Mouse (Mus musculus) cerebellum, adult 18-20 months (tissue): ENCODE data around the gene Vangl2.

Experiments
- DNase-seq, 2 experiments: peaks; one replicate each; pipeline ENCODE4 v3.0.0; 2021

Vangl2 gene

DNA sequence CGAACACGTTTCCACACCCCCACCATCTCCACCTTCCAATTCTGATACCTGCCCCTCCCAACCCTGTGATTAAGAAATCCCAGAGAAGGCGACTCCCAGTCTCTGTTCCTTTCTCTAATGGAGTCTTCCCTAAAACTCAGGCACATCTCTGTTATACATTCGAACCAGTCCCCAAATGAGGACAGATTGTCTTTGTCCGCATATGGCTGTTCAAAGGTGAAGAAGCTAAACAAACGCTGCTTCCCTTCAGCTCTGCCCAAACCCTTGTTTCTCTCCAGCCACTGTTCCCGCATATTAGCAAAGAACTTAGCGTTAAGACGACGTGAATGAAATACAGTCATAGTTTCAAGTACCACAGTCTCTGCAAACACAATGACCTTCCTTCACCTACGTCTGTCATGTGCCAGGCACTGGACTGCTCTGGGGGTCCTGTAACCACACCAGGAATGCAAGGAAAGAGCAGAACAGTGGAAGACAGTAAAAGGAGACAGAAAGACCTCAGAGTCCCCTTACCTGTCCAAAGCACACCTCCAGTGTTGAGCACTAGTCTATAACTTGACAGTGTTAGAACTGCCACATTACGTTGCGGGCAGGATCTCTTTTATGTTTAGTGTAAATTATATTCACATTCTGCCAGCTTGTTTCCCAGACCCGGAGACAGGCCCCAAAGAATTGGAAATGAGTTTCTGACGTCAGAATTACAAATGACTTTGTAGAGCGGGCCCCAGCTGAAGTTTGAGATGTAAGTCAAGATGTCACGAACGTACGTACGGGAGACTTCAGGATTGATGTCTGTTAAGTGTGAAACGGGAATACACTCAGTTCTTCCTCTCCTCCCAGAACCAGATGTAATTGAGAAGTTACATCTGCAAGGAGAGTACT lies at the start of gene Vangl2:
TSS of gene Vangl2 (minus strand) at position 51 of the 882 bp plus-strand sequence.
- no peak for DNase-seq

DNA sequence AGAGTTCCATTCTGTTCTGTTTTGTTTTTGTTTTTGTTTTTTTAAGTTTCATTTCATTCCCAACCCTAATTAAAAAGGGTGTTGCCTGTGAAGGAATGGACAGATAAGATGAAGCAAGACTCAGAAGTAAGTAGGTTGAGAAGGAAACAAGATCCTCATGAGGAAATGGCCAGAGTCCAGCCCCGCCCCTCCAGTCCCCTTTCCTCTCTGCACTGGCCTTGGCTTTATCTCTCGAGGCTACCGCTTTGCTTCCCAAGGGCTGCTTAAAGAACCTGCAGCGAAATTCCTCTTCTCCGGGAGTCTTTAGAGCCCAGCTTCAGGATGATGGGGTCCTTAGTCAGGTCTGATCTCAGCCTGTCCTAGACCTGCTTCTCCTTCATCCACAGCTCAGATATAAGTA lies 49.7 kb upstream of the Vangl2 start:
- DNase-seq = no peak

DNA sequence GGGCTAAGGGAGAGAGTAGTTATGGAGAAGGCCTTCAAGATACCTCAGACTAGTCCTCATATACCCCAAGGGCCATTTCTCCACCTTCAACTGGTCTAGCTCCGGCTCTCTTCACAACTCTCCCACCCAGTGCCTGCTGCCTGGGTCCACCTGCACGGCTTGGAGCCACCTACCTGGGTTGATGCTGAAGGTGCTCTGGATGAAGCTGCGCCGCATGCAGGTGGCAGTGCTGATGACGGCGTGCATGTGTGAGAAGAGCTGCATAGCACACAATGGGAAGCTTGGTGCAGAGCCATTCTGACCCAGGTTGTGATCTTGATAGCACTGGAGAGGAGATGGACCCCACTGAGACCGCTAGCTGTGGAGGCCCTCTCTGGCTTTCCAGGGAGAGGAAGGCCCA lies 44.4 kb upstream of the Vangl2 start:
- no peak for DNase-seq

DNA sequence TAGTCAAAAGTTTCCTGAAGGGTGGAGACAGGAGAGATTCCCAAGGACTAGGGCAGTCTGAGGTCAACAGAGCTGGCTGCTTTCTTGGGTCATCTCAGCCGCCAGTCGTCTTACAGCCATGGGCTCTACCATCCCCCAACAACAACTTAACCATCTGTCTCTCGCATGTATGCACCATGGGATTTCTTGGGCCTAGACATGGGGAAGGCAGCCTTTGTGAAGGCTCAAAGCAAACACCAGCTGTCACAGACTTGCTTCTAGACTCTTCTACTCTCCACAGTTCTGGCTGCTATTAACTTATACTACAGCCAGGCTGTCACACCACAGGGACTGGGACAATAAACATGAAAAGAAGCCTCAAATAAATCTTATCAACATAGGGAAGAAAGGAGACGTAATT lies 43.3 kb upstream of the Vangl2 start:
- no peak for DNase-seq

DNA sequence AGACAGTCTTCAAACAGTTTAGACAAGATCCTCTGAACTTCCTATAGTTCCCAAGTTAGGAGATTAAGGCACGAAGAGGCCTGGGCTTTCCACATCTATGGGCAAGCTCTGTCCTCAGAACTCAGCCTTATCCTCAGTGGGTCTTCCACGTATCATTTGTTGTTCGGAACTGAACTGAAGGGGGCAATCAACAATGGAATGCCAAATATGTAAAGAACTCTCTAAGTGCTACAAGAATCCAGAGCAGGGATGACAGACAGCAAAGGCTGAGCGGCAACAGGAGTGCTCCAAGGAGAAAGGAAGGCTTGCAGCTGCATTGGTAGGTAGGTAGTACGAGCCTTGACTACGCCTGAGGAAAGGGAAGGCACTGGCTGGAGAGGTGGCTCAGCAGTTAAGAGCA lies 42.0 kb upstream of the Vangl2 start:
- DNase-seq = no peak

DNA sequence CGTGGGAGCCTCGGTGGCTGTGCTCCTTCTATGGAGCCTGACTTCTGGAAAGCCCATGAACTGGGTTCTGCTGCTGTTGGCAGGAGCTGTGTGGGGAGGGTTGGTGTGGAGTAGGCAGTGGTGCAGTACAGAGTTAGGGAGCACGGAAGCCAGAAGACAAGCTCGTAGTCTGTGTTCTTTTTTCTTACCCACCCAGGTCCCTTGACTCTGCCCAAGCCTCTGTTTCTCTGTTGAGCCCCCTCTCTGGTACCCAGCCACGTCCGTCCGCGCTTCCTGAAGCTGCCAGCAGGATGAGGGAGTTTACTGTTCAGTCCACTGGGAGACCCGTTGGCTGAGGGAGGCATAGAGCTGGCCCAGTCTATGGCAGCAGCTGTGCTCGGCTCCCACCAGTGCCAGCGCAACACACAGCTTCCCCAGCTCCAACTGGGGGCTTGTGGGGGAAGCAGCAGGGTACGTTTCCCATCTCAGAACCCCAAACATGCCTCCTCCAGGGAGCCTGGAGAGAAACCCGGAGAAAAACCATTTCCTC lies 36.4 kb upstream of the Vangl2 start:
- DNase-seq = no peak

DNA sequence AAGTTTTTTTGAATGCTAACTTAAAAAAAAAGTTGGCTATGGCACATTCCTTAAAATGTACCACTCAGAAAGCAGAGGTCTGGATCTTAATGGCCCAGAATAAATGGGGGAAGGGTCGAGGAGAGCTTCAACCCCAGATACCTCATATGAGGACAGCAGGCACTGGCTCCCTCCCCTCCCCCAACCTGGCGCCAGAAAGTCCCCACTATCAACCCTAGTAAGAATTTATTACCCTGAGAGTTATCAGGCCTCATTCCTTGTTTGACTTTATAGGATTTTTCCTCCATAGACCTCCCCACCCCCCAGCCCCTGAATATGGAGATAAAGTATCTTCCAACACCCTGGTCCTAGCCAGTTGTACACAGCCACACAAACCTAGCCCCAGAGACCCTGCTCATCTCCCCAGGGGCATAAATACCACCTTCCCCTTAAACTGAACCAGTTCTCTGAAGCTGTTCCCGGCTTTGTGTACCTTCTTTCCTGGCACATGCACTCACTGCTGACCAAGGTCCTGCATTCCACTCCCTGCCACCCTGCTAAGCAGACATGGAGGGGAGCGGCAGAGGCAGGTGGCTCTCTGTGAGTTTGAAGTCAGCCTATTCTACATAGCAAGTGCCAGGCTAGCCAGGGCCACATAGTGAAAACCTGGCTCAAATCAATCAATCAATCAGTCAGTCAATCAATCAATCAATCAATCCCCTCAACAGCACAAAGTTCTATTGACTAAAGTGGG lies 35.2 kb upstream of the Vangl2 start:
- DNase-seq = no peak

DNA sequence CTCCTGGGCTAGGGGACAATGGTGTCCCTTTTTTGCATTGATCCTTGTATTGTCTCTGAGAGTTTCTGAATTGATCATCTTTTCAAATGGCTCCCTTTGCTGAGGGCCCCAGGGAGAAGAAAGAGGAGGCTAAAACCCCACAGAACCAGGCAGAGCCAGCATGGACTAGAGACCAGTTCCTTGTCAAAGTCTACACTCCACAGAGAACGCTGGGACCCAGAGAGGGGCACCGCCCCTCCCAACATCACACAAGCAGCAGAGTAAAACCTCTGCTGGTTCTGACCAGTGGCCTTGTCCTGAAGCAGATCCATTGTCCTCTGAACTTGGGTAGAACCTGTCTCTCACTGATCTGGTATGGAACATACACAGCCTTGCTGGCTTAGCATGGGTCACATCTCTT lies 33.9 kb upstream of the Vangl2 start:
- no peak for DNase-seq

DNA sequence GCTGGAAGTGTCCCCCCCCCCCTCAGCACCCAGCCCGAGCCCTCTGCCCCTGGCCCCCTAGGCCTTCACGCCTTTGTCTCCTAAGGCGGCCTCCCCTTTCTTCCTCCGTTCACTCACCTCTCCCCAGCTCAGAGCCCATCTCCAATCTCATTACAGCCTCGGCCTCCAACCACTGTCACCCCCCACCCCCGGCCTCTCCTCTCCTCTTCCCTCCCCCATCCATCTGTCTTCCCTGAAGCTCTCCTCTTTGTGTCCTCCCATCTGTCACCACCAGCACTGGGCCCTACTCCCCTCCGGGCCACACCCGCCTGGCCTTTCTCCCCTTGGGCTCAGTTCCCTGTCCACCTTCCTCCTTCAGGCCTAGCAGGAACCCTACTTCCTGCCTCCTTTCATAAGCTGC lies 33.0 kb upstream of the Vangl2 start:
- no peak for DNase-seq

DNA sequence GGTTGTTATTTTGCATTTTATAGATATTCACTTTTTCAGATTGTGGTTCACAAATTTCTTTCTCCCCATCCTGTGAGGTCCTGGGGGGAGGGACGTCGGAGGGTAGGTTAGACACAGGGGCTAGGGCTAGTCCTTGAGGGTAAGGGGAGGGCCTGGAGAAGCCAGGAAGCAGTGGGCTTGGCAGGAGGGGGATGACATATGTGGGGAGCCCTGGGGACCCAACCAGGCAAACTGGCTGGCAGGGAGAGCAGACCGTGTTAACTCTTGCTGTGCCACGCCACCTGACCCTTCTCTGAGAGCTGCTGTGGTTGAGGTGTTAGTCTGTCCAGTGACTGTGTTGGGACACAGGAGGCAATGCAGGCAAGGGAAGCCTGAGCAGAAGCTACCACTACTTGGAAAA lies 32.4 kb upstream of the Vangl2 start:
- DNase-seq = no peak

DNA sequence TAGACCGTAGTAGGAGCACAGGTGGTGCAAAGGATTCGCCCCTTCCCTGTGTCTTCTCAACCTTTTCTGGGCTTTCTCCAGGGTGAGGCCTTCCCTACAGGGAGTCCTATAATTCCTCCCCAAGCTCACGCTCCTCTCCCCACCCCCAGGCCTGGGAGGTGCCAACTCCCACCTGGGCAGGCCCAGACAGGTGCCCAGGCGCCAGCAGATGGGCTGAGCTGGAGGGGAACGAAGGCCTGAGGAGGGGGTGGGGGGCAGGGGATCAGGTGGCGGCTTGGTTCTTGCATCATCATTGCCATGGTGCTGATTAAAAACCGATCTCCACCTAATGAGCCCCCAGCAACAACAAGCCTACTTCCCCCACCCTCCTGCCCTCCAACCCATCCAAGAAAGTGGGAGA lies 30.6 kb upstream of the Vangl2 start:
- no peak for DNase-seq

DNA sequence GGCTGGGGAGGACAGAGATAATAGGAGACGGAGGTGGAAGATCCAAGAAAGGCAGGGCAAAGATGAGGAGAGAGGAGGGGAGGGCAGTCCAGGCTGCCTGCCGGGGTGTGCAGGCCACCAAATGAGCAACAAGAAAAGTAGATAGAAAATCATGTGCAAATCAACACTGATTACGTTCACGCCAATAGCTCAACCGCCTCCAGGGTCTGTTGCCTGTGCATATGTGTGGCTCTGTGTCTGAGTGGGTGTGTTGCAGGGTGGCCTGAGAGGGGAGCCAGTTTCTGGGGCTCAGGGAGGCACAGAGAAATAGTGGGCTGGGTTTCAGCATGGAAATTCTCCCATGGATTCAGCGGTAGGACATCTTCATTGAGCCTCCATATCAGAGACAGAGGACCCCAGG lies 30.1 kb upstream of the Vangl2 start:
- no peak for DNase-seq

DNA sequence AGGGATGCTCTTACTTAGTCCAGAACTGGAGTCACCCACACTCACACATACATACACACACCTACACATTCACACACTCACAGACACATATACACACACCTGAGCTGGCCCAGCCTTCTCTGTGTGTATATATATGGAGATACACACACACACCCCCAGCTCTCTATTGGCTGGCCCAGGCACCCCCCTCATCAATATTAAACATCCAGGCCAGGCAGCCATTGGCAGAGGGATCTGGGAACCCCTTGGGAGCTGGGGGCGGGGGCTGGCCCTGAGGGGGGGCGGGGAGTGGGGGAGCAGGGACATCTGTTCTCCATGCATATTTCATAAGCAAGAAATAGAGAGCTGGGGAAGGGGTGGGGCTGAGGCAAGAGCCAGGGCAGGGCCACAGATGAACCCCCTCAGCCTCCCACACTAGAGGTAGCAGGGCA lies 29.3 kb upstream of the Vangl2 start, which contains the start of gene Nhlh1:
TSS of gene Nhlh1 (minus strand) at position 83 of the 431 bp plus-strand sequence.
- no peak for DNase-seq

DNA sequence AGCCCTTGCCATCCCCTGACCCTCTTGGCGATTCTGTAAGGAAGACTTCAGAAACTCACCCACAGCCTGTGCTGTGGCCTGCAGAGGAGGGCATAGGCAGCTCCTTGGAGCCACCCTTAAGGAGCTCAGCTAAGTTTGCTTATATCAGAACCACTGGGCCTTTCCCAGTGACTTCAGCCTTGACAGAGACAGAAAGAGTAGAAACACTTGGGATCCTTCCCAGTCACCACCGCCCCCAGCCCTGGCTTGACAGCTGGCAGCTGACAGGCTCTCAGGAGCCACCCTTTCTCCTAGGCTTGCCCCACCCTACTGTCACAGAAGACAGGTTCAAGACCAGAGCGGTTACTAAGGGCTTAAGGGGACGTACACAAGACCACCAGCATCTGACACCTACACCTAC lies 28.0 kb upstream of the Vangl2 start:
- DNase-seq = no peak

DNA sequence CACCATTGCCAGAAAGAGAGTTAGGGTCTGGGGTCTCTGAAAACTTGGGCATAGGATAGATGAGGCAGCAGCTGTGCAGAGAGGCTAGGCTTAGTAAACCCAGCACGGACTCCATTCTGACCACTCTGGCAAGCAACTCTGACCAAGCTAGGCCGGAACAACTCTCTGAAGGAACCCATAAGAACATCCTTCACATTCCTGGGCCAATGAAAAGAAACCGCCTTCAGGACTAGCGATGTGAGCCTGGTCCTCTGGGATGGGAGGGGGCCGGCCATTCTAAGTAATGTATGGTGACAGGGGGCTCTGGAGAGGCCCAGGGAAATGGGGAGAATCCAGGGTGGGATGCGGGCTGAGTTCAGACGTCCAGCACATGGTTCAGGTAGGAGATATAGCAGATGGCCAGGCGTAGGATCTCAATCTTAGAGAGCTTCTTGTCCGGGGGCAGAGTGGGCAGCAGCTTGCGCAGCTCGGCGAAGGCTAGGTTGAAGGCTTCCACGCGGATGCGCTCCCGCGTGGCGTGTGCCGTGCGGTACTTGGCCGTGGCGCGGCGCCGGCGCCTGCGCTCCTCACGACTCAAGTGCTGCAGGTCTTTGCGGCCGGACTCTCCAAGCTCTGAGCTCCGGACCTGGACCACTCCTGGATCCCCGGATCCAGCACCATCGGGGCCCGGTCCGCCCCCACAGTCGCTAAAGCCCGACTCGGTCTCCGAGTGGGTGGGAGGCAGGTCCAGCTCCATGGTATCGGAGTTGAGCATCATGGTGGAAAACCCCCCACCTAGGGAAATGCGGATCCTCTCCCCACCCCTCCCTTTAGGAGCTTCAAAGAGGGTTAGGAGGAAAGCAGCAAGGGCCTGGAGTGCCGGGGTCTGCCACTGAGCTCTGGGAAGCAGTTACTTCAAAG lies 25.5 kb upstream of the Vangl2 start:
- DNase-seq = peak; percentile 12 to 42

DNA sequence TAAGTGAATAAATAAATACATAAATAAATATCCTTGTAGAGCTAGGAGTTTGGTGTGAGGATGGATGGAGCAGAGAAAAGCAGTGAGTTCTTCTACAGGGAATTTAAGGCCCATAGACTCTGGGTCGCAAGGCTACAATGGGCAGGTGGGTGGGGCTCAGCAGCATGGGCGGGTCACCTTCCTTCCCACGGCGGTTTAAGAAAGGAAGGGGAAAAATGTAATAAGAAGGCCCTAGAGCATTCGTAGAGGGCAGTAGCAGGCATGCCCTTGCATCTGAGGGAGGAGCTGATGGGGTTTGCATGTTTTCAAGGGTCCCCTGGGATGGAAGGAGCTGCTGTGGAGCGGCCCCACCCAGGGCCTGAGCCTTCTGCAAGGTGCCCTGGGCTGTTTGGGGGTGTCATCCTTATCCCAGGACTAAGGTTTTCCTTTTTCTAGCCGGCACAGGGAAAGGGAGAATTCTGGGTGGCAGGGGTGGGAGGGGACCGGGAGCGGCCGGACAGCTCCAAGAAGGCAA lies 24.6 kb upstream of the Vangl2 start:
- DNase-seq = no peak

DNA sequence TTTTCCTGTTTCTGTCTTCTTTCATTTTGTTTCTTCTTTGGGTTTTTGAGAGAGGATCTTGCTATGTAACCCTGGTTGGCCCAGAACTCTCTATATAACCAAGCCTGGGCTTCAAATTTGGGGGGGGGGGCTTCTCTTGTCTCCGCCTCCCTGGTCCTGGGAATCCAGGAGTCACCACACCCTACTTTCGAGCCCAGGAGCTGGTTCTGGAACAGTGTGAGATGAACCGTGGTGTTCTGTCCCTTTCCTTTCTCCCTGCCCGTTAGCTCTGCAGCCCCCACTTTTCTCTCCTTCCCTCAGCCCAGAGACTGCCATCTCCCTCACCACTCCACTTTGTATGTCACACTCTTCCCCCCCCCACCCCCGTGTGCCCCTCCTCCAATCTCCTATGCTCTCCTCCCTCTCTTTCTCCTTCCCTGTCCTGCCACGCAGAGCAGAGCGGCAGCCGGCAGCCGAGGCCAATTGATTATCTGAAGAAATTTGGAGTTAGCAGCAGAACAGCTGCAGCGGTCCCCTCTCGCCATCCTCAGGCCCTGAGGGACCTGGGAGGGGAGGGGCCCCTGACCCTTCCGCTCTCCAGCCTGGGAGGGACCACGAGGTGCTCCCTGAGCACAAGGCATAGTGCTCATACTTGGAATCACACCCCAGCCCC lies 21.0 kb upstream of the Vangl2 start:
- no peak for DNase-seq

DNA sequence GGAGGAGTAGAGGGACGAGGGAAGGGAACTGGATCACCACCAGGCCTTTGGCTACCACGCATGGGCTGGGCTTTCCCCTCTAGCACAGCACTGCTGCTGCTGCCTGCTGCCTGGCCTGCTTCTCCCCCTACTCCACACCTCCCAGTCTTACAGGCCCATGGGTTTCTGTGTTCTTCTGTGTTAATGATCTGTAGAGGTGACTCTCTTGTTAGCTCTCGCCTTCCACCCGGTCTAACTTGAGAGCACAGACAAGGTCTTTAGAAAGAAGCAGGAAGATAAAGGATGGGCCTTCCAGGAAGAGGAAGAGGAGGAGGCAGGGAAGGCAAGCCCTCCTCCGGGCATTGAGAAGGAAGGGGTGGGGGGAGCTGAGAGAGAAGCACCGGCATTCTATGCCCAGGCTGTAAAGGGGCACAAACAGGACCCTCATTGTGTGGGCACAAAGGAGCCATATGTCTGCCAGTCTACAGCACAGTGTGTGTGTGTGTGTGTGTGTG lies 20.0 kb upstream of the Vangl2 start:
- DNase-seq = no peak

DNA sequence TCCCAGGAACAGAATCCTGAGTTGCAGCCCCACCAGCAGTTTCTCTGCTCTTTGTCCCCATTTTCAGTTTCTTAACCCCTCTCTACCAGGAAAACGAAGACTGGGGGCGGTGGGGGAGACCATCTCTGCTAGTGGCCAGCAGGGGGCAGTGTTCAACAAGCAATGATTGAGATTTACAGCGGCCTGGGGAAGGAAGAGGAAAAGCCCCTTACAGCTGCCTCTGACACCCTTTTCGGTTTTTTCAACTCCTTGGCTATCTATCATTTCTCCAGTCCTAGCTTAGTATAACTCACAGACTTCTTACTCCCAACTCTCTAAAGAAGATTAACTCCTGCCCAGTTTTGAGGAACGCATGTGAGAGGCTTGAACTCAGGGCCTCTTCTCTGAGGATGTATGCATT lies 18.7 kb upstream of the Vangl2 start:
- DNase-seq = peak; percentile 53 to 77

DNA sequence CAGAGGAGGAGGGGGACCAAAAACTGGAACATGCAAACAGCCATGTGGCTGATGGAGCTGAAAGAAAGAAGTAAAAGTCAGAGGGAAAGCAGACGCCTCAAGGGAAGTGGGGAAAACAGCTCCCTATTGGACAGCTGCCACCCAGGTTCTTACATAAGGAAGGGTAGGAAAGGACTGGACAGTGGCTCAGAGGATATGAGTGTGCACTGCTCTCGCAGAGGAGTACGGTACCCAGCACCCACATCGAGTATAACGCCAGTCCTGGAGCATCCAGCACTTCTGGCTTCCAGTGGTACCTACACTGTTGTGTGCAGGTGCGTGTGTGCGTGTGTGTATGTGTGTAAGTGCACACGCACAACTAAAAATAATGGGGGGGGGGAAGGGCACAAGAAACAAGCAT lies 18.2 kb upstream of the Vangl2 start:
- no peak for DNase-seq

DNA sequence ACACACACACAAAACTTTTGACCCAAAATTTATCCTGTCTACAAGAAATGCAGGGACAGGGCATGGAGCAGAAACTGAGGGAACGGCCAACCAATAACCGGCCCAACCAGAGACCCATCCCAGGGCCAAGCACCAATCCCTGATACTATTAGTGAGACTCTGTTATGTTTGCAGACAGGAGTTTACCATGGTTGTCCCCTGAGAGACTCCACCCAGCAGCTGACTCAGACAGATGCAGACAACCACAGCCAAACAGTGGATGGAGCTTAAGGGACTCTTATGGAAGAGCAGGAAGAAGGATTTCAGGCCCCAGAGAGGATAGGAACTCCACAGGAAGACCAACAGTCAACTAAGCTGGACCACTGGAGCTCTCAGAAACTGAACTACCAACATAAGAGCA lies 1.7 kb upstream of the Vangl2 start:
- no peak for DNase-seq

DNA sequence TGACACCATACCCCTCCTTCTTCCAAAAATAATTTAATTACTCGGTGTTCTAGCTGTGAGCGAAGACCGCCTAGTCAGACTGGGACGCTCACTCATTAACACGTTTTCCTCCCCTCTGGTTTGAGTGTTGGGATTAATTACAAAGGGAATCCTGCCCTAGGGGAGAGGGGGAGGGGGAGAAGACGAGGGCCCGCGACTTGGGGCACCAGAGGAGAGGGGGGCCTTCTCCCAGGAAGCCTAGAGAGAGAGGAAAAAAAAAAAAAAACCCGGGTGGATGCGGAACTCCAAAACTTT lies 488 bp downstream of the Vangl2 start:
- no peak for DNase-seq
